Mouse (Mus musculus) midbrain, embryonic 11.5 days (tissue): ENCODE measurements around the gene Prrc2b. TPM values are rescaled to one million over a fixed set of nuclear protein-coding genes. Genes with fewer than 3 reads are reported as not detected.

Experiments used
- ATAC-seq: fragments of 200-750 bp; cut with Nextera tagmentation; 2 replicates; pipeline ENCODE4 v1.8.0; 2017; ENCODE audit warnings: moderate TSS enrichment, moderate library complexity; ENCODE audit not compliant: low FRiP score
- DNase-seq: peaks from one replicate; pipeline ENCODE4 v3.0.0; 2015; ENCODE audit warnings: low spot score; ENCODE audit errors: missing footprints
- H3K27ac ChIP-seq: fragments of 300-500 bp; sonication (generic); 2 replicates; pipeline ENCODE4 v1.5.1; 2014; ENCODE audit warnings: low read depth, low read length
- H3K27me3 ChIP-seq: fragments of 300-500 bp; sonication (generic); 2 replicates; pipeline ENCODE4 v1.6.1; 2014; ENCODE audit warnings: mild to moderate bottlenecking, low read length, moderate library complexity, mixed read lengths; ENCODE audit not compliant: control insufficient read depth, insufficient read depth
- H3K36me3 ChIP-seq: fragments of 300-500 bp; sonication (generic); 2 replicates; pipeline ENCODE4 v1.6.1; 2014; ENCODE audit warnings: mild to moderate bottlenecking, low read length, moderate library complexity, mixed read lengths; ENCODE audit not compliant: control insufficient read depth, insufficient read depth
- H3K4me1 ChIP-seq: fragments of 300-500 bp; sonication (generic); 2 replicates; pipeline ENCODE4 v1.6.1; 2014; ENCODE audit warnings: low read length; ENCODE audit not compliant: control insufficient read depth, insufficient read depth
- H3K4me2 ChIP-seq: fragments of 300-500 bp; sonication (generic); 2 replicates; pipeline ENCODE4 v1.6.1; 2014; ENCODE audit warnings: mild to moderate bottlenecking, moderate library complexity
- H3K4me3 ChIP-seq: fragments of 300-500 bp; sonication (generic); 2 replicates; pipeline ENCODE4 v1.5.1; 2014; ENCODE audit warnings: low read depth, low read length
- H3K9ac ChIP-seq: fragments of 300-500 bp; sonication (generic); 2 replicates; pipeline ENCODE4 v1.6.1; 2014; ENCODE audit warnings: low read length
- H3K9me3 ChIP-seq: fragments of 300-500 bp; sonication (generic); 2 replicates; pipeline ENCODE4 v1.6.1; 2016; ENCODE audit warnings: low read length; ENCODE audit not compliant: control insufficient read depth
- WGBS: fragments of 180-500 bp; shearing (Covaris S2); extraction: QIAGEN DNeasy Blood & Tissue Kit; methylation state at CpG from one replicate; pipeline ENCODE4 v1.1.7; 2014; 5-methylcytosine and 5-hydroxymethylcytosine counted together
- polyA plus RNA-seq: library from polyadenylated mRNA; unstranded; fragments of >200 nt; fragmentation: Nextera tagmentation; extraction: Ambion mirVana; gene quantifications from 2 replicates; pipeline ENCODE4 v1.2.1, GENCODE M21; 2014

Gene Prrc2b
- polyA plus RNA-seq, 1 experiment from 2014 or later = 64.1 TPM

GRCm38 (mm10) chr2:32146617-32147162 lies 4.2 kb upstream of the Prrc2b start:
- no peak overlapping the region for H3K27ac ChIP-seq
- WGBS = 67% methylated on average over 5 of the region's 5 CpGs
- no peak overlapping the region for H3K4me2 ChIP-seq
- H3K4me3 ChIP-seq = no peak overlapping the region
- H3K9me3 ChIP-seq = no peaks in the 10 kb centered on the region
- H3K36me3 ChIP-seq = no peaks in the 10 kb centered on the region
- no peak overlapping the region for H3K9ac ChIP-seq
- ATAC-seq (no peak), DNase-seq (peak; percentile 80)
- 0 out of 2 replicates have a peak, but pooled peaks cover 3% of the 10 kb centered on the region for H3K4me1 ChIP-seq
- H3K27me3 ChIP-seq = no peaks in the 10 kb centered on the region

- H3K9ac ChIP-seq = no peak overlapping the region; the same call in 1 of the 2 replicates
- H3K4me1 ChIP-seq = peaks cover 34% of the 10 kb centered on the region
- ATAC-seq (0 out of 2 replicates have a peak, but pooled peaks have one; percentile 5), DNase-seq (peak; percentile 85)
- H3K27me3 ChIP-seq = no peaks in the 10 kb centered on the region
- no peaks in the 10 kb centered on the region for H3K36me3 ChIP-seq
- H3K9me3 ChIP-seq = no peaks in the 10 kb centered on the region
- H3K4me2 ChIP-seq = peak overlapping the region; percentile 99; the same call in 1 of the 2 replicates
- H3K27ac ChIP-seq = no peak overlapping the region
- peak overlapping the region; percentile 93 for H3K4me3 ChIP-seq
- WGBS = 16% methylated on average over 1 of the region's 1 CpGs
These were observed 747 bp upstream of the Prrc2b start for GRCm38 (mm10) chr2:32150135-32150534.

GRCm38 (mm10) chr2:32150562-32150923 lies 339 bp upstream of the Prrc2b start:
- Histone ChIP-seq H3K4me2 (peak overlapping the region; percentile 99), H3K4me3 (peak overlapping the region; percentile 93)

DNA sequence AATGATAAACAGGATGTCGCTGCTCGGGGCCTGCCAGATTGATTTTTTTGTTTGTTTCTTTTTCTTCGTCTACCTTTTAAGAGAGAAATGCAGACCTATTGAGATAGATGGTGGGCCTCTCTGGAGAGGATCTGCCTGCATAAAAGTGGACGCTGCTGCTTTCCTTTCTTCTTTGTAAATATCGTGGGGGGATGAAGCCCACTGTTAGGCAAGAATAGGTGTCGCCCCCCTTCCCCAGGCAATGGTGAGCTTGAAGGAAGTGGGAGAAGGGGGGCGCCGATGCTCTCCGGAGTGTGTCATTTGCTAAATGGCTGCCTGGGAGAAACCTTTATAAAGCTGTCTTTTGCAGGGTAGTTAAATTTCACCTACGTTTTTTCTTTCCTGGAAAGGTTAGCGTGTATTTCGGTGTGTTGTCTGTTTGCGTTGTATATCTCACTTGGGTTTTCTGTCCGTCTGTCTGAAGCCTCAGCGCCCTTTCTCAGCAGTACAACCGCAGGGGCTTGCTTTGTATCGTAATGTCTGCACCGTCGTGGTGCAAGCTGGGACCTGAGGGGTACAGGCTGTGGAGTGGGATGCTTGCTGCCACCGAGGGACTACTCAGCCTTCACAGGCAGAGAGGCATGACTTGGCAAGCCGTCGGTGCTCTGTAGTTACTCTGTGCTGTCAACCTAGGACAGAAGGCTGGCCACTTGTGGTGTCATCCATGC lies 931 bp downstream of the Prrc2b start:
- ATAC-seq = no peak

More at GRCm38 (mm10) chr2:32150562-32150923, 339 bp upstream of the Prrc2b start:
- H3K4me1 ChIP-seq = peaks cover 38% of the 10 kb centered on the region
- 6% methylated on average over 7 of the region's 7 CpGs for WGBS
- no peaks in the 10 kb centered on the region for H3K9me3 ChIP-seq
- peak; percentile 87 for ATAC-seq
- H3K27ac ChIP-seq = peak overlapping the region; percentile 96
- H3K9ac ChIP-seq = peak overlapping the region; percentile 99
- H3K36me3 ChIP-seq = no peaks in the 10 kb centered on the region
- peak; percentile 96 for DNase-seq
- no peaks in the 10 kb centered on the region for H3K27me3 ChIP-seq

GRCm38 (mm10) chr2:32152367-32153034 lies 1.6 kb downstream of the Prrc2b start:
- ATAC-seq (no peak), DNase-seq (peak; percentile 91)
- WGBS = 23% methylated on average over 12 of the region's 12 CpGs
- Histone ChIP-seq H3K27ac (peak overlapping the region; percentile 96), H3K27me3 (no peaks in the 10 kb centered on the region), H3K4me1 (peaks cover 54% of the 10 kb centered on the region), H3K9me3 (no peaks in the 10 kb centered on the region), H3K4me2 (peak overlapping the region; percentile 99), H3K4me3 (peak overlapping the region; percentile 93), H3K36me3 (no peaks in the 10 kb centered on the region), H3K9ac (peak overlapping the region; percentile 99)

More for the DNA sequence above, 931 bp downstream of the Prrc2b start:
- Histone ChIP-seq H3K4me2 (peak overlapping the region; percentile 99), H3K4me1 (peaks cover 48% of the 10 kb centered on the region), H3K27ac (peak overlapping the region; percentile 96), H3K36me3 (no peaks in the 10 kb centered on the region), H3K27me3 (no peaks in the 10 kb centered on the region), H3K9me3 (no peaks in the 10 kb centered on the region), H3K9ac (peak overlapping the region; percentile 99), H3K4me3 (peak overlapping the region; percentile 93)
- WGBS = 0% methylated on average over 22 of the region's 22 CpGs
- peak; percentile 96 for DNase-seq

DNA sequence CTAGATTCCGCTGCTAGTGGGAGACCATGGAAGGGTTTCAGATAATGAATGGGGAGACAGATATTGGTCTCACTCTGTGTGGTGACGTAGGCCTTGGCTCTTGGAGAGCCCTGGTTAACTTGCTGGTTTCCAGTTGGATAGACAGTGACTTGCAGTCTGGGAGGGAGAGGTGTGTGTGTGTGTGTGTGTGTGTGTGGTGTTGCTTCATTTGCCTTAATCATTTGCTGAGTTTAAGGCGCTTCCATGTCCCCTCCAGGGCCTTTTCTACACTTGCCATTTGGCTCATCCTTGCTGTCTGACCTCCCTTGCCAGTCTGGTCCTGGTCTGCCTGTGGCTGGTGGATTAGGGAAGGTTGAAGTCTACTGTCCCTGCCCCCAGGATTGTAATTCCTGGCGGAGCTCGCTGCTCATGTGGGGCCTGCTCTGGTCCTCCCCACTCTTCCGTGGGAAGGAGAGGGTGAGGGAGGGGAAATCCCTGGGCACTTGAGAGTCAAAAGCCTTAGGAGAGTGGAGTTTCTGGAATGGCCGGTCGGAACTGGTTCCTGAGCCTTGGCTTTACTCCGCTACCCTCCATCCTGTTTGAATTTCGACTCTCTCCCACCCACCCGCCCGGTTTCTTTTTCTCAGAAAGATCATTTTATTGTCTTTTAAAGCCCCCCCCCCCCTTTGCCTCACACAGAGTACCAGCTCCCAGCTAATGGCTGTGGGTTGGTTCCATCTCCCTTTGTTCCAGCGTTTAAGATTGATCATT lies 2.3 kb downstream of the Prrc2b start:
- WGBS = 6% methylated on average over 13 of the region's 13 CpGs
- peak; percentile 93 for DNase-seq

DNA sequence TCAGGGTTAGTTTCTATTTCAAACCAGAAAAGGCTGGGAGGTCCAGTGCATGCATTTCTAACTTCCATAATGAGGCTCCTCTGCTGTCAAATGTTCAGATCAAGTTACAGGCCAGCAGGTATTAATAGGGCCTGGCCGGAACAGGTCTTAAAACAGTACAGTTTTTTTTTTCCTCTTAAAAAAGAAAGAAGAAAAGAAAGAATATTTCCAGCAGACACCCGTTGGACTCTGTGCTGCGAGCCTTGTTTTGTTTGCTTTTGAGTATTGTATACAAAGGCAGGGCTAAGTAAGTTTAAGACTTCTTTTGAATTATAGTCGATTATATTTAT lies 2.9 kb downstream of the Prrc2b start:
- peak overlapping the region; percentile 40; the same call in 1 of the 2 replicates for H3K27ac ChIP-seq

More for the DNA sequence above, 2.3 kb downstream of the Prrc2b start:
- H3K36me3 ChIP-seq = no peaks in the 10 kb centered on the region
- H3K9ac ChIP-seq = peak overlapping the region; percentile 99
- H3K27me3 ChIP-seq = no peaks in the 10 kb centered on the region
- ATAC-seq = no peak
- peak overlapping the region; percentile 93 for H3K4me3 ChIP-seq
- peak overlapping the region; percentile 99 for H3K4me2 ChIP-seq
- no peaks in the 10 kb centered on the region for H3K9me3 ChIP-seq
- H3K4me1 ChIP-seq = peaks cover 59% of the 10 kb centered on the region
- H3K27ac ChIP-seq = peak overlapping the region; percentile 40

DNA sequence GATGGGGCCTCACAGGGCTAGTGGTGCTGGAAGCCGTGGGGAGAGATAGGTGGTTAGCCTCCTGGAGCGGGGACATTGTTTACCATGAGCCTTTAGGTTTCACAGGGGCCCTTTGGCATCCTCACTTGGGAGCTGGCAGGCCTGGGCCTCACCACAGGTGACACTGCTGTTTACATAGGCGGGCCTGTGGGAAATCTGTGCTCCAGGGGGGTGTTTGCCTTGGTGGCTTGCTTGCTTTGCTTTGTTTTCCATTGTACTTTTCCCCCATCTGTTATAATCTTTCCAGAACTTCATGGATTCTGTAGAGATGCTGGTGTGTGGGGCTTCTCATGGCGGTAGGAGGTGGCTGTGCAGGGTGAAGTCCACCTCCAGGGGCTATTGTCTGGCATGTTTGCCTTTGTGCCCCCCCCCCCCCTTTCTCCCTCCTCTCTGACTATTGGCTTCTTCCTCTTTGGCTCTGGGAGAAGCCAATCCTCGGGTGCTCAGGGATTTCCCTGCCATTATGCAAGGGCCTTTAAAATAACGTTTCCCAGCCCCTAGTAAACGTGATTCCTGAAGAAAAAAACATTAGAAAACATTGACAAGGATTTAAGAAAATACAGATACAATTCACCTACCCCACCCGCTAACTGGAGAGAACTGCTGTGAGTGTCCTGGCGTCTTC lies 3.6 kb downstream of the Prrc2b start:
- no peaks in the 10 kb centered on the region for H3K27me3 ChIP-seq
- peak overlapping the region; percentile 93; the same call in 1 of the 2 replicates for H3K4me3 ChIP-seq
- H3K4me2 ChIP-seq = peak overlapping the region; percentile 99
- H3K27ac ChIP-seq = no peak overlapping the region; the same call in 1 of the 2 replicates
- peaks cover 61% of the 10 kb centered on the region for H3K4me1 ChIP-seq
- no peak for ATAC-seq
- no peaks in the 10 kb centered on the region for H3K9me3 ChIP-seq
- peak; percentile 84 for DNase-seq
- no peaks in the 10 kb centered on the region for H3K36me3 ChIP-seq
- H3K9ac ChIP-seq = peak overlapping the region; percentile 37; the same call in 1 of the 2 replicates
- WGBS = 23% methylated on average over 9 of the region's 9 CpGs

More for the DNA sequence above, 2.9 kb downstream of the Prrc2b start:
- Histone ChIP-seq H3K4me3 (peak overlapping the region; percentile 93), H3K9me3 (no peaks in the 10 kb centered on the region), H3K4me2 (peak overlapping the region; percentile 99), H3K36me3 (no peaks in the 10 kb centered on the region), H3K4me1 (peaks cover 61% of the 10 kb centered on the region), H3K27me3 (no peaks in the 10 kb centered on the region), H3K9ac (peak overlapping the region; percentile 99; the same call in 1 of the 2 replicates)
- 31% methylated on average over 4 of the region's 4 CpGs for WGBS
- DNase-seq (no peak), ATAC-seq (no peak)
